Mouse (Mus musculus) erythroblast, embryonic 14.5 days (primary cell): ENCODE results near the gene Ctla2b.

ENCODE experiments used
- GATA1 ChIP-seq: IDR thresholded peaks from 2 replicates; pipeline ENCODE4 v1.6.1; 2012; ENCODE audit warnings: low read length, inconsistent platforms, mixed read lengths
- TAL1 ChIP-seq: IDR thresholded peaks from 3 replicates; pipeline ENCODE4 v1.6.1; 2012; ENCODE audit warnings: low read length, inconsistent platforms, mixed read lengths

DNA sequence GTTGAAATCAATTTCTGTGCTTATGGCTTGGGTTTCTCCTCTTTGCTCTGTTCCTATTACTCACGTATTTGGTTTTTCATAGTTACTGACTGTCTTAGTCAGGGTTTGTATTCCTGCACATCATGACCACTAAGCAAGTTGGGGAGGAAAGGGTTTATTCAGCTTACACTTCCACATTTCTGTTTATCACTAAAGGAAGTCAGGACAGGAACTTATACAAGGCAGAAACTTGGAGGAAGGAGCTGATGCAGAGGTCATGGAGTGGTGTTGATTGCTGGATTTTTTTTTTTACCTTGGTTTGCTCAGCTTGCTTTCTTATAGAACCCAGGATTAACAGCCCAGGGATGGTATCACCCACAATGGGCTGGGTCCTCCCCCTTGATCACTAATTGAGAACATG, 4.9 kb downstream of the Ctla2b start:
- TF ChIP-seq GATA1: no peak
- no peak for TF ChIP-seq TAL1
